Mouse (Mus musculus) thymus, adult 18-20 months (tissue): Measurements from ENCODE around the gene Tmem252.

Experiments used
- DNase-seq, 2 experiments: peaks; one replicate each; pipeline ENCODE4 v3.0.0; 2022; ENCODE audit warnings: mixed read lengths in 2 of 2

Gene Tmem252

GRCm38 (mm10) chr19:24673762-24674161, at the start of gene Tmem252:
Tmem252 (plus strand) TSS chr19:24674008.
- no peak for DNase-seq

- DNase-seq, result no peak
Measured at GRCm38 (mm10) chr19:24628049-24628448, 45.8 kb upstream of the Tmem252 start.

- no peak for DNase-seq
Measured at GRCm38 (mm10) chr19:24633008-24633407, 40.8 kb upstream of the Tmem252 start.

GRCm38 (mm10) chr19:24634602-24635001, 39.2 kb upstream of the Tmem252 start:
- peak; percentile 37 to 46 for DNase-seq

GRCm38 (mm10) chr19:24636616-24637015, 37.2 kb upstream of the Tmem252 start:
- DNase-seq, result no peak

GRCm38 (mm10) chr19:24637988-24638387, 35.8 kb upstream of the Tmem252 start:
- no peak for DNase-seq

- no peak for DNase-seq
Measured at GRCm38 (mm10) chr19:24640982-24641381, 32.8 kb upstream of the Tmem252 start.

GRCm38 (mm10) chr19:24644971-24645370, 28.8 kb upstream of the Tmem252 start:
- no peak for DNase-seq

- peak in 1 of 2 experiments; percentile 11 for DNase-seq
Measured at GRCm38 (mm10) chr19:24646162-24646829, 27.5 kb upstream of the Tmem252 start.

- no peak for DNase-seq
Measured at GRCm38 (mm10) chr19:24648016-24648415, 25.8 kb upstream of the Tmem252 start.

- DNase-seq, result no peak
Measured at GRCm38 (mm10) chr19:24650428-24650827, 23.4 kb upstream of the Tmem252 start.

GRCm38 (mm10) chr19:24651595-24651994, 22.2 kb upstream of the Tmem252 start:
- no peak for DNase-seq

- no peak for DNase-seq
Measured at GRCm38 (mm10) chr19:24652342-24653019, 21.3 kb upstream of the Tmem252 start.

- DNase-seq, result no peak
Measured at GRCm38 (mm10) chr19:24653230-24653799, 20.5 kb upstream of the Tmem252 start.

GRCm38 (mm10) chr19:24656981-24657380, 16.8 kb upstream of the Tmem252 start:
- no peak for DNase-seq

GRCm38 (mm10) chr19:24662346-24662745, 11.5 kb upstream of the Tmem252 start:
- DNase-seq, result no peak

- no peak for DNase-seq
Measured at GRCm38 (mm10) chr19:24665771-24666170, 8.0 kb upstream of the Tmem252 start.

- no peak for DNase-seq
Measured at GRCm38 (mm10) chr19:24667527-24667926, 6.3 kb upstream of the Tmem252 start.

- no peak for DNase-seq
Measured at GRCm38 (mm10) chr19:24671571-24671970, 2.2 kb upstream of the Tmem252 start.

GRCm38 (mm10) chr19:24672366-24672960, 1.3 kb upstream of the Tmem252 start:
- DNase-seq, result no peak

- DNase-seq, result no peak
Measured at GRCm38 (mm10) chr19:24673331-24673730, 477 bp upstream of the Tmem252 start.

GRCm38 (mm10) chr19:24676429-24676828, 2.6 kb downstream of the Tmem252 start:
- DNase-seq, result no peak

- DNase-seq, result no peak
Measured at GRCm38 (mm10) chr19:24677242-24677984, 3.6 kb downstream of the Tmem252 start.
